Mouse (Mus musculus) erythroid progenitor cell, adult 5-6 weeks (primary cell): ENCODE results near the gene Oaf. TPM values are rescaled to one million over a fixed set of nuclear protein-coding genes. Genes with fewer than 3 reads are reported as not detected.

Experiments used
- ATAC-seq: replicated peaks from 2 replicates; pipeline ENCODE4 v1.8.0; 2016; ENCODE audit warnings: moderate number of reproducible peaks, mild to moderate bottlenecking, moderate TSS enrichment, inconsistent platforms; ENCODE audit not compliant: poor library complexity, low FRiP score, severe bottlenecking
- total RNA-seq, 2 experiments: library from RNA; stranded (forward) in 1 of 2; stranded (reverse) in 1 of 2; fragments of 150-400 nt in 1 of 2; fragments of 186-747, 209-891 nt in 1 of 2; gene quantifications; 2 replicates each; pipeline versions ENCODE4 v1.2.3 to v1.2.4; 2015 to 2017; ENCODE audit warnings: low replicate concordance in 2 of 2

Oaf gene
- total RNA-seq, 2 experiments from 2014 or later: 5.1 to 38.6 TPM

DNA sequence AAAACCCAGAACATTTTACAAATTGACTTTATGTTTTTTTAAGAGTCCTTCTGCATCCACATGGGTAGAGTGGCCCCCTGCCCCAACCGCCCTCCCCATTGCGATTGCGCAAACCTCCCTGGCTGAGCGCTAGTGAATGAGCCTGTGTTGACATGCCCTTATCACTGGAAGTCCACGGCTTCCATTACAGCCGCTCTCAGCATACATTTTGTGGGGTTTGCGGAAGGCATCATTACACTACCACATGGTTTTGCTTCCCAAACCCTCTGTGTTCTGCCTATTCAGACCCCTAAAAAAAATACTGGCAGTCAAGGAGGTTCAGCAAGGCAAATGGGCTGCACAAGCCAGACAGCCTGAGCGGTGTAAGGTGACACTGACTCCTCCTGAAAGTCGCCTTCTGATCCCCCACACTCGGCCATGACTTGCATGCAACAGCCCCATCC lies 7.0 kb upstream of the Oaf start:
- ATAC-seq: no peak

DNA sequence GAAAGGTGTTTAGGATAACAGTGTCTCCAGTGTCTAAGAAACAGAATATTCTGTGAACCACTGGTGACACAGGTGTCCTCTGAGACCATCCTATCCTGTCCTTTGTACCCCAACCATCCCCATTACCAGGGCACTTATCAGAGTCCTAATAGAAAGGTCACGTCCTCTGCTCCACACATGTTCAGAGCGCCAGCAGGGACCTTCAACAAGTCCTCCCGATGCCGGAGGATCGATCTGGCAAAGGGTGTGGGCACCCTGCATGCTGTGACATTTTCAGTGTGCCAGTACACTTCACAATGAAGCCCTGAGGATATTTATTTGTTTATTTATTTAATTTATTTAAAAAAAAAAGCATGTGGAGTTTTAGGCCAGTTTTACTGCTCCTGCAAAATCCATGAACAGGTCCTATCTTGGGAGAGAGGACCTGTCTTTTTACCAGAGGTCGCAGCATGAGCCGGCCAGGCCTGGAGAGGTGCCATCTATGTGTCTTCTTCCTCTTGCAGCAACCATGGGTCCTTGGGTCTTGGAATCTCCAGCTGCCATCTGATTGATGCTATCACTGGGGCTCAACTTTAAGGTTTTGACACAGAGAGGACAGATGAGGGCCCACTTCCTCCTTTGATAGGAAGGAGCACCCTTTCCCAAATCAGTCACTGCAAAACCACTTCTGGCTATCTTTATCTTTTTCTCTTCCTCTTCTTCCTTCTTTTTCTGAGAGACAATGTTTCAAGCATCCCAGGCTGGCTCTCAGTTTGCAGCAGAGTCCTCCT lies 6.3 kb upstream of the Oaf start:
- ATAC-seq: no peak

DNA sequence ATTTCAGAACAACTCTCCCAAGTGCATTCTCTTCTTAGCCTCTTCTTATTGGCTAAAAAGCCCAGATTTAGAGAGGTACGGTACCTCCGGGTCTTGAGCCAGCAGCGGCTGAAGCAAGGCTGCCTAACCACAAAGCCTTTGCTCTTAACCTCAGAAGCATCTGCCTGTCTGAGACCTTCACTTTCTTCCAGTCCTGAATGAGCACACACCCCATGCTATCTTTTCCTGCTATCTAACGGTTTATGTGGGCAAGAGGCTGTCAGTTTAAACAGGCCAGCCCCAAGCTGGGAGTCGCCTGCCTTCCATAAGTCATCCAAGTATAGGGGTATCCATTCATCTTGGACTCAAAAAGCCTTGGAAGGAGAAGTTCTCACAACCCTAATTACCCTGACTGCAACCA lies 2.7 kb upstream of the Oaf start:
- ATAC-seq: no peak

DNA sequence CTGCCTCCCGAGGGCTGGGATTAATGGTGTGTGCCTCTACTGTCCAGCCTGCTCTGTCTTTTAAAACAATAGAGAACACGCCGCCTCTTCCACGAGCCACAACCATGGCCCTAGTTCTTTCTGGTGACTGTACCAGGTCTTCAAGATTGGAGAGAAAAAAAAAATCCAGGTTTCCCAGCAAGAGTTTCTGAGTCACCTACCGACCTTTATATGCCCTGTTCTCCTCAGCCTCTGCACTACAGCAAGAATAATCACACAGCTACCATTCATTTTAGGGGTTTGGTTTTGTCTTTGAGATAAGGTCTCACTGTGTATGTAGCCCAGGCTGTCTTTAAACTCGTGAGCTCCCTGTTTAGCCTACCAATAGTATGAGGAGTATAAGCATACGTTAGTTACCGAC lies 2.3 kb upstream of the Oaf start:
- ATAC-seq: no peak

- ATAC-seq: no peak
Measured at GRCm38 (mm10) chr9:43241291-43241690, 1.6 kb upstream of the Oaf start.

- no peak for ATAC-seq
Measured at GRCm38 (mm10) chr9:43240594-43240900, 836 bp upstream of the Oaf start.

DNA sequence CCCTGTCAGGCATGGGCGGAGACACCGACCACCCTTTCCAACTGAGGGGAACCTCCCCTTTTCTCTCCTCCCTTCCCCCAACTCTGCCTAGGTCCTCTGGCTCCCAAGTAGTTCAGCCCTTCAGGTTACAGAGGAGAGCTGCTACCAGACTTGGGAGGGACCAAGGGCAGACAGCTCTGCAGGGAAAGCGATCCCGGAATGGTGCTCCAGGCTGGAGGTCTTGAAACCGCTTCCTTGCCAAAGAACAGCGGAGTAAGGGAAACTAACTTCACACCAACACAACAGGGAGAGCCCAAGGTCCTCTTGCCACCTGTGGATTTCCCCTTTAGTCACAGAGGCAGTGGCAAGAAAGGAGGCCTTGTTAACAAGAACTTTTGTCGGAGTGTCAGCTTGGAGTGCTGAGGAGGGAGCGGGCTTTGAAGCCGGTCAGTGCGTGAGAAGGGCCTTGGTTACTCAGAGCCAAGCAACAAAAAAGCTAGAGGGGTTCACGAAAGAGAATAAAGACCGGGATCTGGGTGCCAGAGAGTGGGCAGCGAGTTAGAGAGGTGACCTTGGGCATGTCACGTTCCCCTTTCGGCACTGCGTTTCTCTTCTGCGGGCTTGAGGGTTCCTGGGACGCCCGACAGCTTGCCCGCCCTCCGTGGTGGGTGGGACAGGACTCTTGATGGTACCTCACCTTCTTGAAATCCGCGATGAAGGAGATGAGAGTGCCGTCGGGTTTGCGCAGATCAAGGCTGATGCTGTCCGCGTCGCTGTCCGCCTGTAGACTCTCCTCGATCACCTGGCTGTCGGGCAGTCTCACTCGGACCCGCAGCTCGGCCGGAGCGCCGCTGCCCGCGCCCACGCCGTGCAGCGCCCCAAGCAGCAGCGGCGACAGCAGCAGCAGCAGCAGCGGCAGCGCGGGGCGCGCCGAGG lies 823 bp downstream of the Oaf start:
- ATAC-seq: no peak; the same call in 1 of the 2 replicates

GRCm38 (mm10) chr9:43238167-43238566 lies 1.5 kb downstream of the Oaf start:
- ATAC-seq: no peak

DNA sequence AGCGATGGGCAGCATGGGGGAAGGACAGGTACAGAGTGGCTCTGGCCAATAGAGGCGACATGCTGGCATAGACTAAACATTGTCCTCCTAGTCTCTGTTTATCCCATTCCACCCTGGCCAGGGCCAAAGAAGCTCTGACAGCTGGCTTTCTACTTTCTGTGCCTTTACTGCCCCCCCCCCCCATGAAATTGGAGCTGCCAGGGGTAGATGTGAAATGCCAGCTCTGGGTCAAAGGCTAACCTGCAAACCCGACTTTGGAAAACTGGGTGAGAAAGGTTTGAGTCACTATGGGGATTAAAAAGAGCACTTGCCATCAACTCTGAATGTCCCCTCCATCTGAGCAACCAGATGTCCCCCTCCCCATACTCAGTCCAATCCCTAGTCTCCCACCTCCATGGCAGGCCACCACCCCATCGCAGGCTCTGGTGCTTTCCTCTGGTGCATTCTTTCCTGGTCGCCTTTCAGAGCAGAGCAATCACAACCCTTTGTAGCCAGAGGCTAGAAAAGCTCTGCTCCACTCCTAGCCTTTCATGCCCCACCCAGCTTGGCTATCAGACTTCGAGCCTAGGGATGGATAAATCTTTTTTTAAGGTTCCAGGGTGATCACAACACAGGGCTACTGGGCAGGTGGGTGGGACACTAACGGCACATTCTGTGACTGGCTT lies 2.5 kb downstream of the Oaf start:
- no peak for ATAC-seq

- ATAC-seq: no peak
Measured at GRCm38 (mm10) chr9:43236576-43236975, 3.1 kb downstream of the Oaf start.

GRCm38 (mm10) chr9:43236106-43236505 lies 3.6 kb downstream of the Oaf start:
- ATAC-seq: no peak

DNA sequence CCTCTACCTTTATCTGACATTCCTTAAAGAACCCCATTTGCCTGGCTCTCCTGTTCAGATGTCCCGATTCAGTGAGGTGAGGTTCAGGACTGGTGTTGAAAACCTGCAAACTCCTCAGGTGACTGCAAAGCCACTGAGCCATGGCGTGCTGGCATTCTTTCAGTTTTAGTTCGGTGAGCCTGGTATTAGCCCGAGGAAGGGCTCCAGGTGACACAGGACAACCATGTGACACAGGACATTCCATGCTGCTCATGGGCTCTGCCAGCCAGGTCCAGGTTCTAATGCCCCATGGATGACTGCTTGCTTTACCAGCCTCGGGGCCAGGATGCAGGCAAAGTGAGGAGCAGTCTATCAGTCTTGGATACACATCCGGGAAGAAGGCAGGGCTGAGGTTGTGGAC lies 4.4 kb downstream of the Oaf start:
- ATAC-seq: no peak

DNA sequence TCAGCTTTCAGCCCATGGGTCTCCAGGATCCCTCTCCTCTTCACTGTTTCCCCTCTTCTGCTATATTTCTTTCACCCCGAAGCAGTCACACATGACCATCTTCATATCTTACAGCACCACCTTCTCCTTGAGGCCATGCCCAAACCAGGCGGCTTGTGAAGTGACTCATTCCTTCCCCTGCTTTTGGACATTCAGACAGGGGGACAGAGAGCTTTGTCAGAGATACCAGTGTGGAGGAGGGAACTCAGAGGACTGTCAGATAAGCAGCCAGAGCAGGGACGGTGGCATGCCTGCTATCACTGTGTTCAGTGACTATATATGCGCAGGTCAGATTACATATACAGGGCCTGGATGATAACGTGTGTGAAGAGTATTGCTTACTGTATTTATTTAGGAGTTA lies 5.2 kb downstream of the Oaf start:
- peak; percentile 79 for ATAC-seq

DNA sequence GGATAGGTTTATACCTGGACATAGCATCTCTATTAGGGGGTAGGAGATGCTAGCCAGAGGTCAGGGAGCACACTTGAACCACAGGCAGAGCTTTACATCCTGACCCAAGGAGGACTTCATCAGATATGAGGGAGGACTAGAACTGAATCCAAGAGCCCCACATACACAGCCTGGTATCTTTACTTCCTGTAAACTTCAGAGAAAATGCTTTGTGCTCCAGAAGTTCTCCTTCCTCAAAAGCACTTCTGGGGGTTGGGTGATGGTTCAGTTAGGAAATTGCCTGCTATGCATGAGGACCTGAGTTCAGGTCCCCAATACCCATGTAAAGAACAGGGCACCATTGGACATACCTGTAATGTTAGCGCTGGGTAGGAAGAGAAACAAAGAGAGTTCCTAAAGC lies 6.2 kb downstream of the Oaf start:
- ATAC-seq: no peak

- no peak for ATAC-seq
Measured at GRCm38 (mm10) chr9:43233044-43233443, 6.7 kb downstream of the Oaf start.

GRCm38 (mm10) chr9:43232286-43232685 lies 7.4 kb downstream of the Oaf start:
- no peak for ATAC-seq

DNA sequence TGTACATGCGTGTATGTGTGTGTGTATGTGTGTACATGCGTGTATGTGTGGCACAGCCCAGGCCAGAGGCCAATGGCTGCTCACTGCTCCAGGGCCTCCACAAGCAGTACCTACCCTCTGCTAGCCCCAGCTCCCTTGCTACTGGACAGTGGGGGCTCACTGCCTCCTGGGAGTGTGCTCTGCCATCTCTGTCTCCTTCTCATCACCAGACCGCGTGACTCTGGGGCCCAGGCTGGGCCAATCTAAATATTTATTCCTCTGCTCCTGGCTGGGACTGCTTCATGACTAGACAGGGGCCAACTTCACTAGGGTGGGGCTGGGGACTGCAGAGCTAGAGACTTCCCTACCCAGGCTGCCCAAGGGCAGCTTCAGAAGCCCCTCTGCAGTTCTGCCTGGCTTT lies 7.9 kb downstream of the Oaf start:
- ATAC-seq: no peak

- ATAC-seq: no peak
Measured at GRCm38 (mm10) chr9:43230886-43231285, 8.8 kb downstream of the Oaf start.

- ATAC-seq: no peak
Measured at GRCm38 (mm10) chr9:43229962-43230361, 9.7 kb downstream of the Oaf start.

DNA sequence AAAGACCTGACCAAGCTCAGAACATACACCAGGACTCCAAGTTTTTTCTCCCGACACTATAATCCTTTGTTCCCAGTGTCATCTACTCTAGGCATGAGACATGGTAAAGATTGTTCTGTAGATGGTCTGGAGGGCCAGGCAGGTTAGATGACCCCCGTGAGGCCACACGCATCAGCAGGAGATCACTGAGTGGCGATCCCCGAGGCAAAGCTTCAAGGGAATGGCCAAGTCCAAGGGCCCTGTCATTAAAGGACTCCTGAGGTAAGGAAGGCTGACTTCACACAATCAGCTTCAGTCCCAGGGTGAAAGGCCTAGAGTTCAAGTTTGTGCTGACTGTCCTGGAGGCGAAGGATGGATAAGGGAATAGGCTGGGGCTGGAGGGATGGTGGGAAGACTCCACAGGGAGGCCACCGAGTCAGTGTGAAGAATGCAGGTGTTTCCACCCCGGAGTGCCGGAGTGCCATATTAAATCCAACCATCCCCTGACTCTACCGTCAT lies 10.3 kb downstream of the Oaf start:
- ATAC-seq: no peak

GRCm38 (mm10) chr9:43228745-43229144 lies 11.0 kb downstream of the Oaf start:
- no peak for ATAC-seq
